ENCODE assay signal across 8 mouse cellular contexts in the genomic region with DNA sequence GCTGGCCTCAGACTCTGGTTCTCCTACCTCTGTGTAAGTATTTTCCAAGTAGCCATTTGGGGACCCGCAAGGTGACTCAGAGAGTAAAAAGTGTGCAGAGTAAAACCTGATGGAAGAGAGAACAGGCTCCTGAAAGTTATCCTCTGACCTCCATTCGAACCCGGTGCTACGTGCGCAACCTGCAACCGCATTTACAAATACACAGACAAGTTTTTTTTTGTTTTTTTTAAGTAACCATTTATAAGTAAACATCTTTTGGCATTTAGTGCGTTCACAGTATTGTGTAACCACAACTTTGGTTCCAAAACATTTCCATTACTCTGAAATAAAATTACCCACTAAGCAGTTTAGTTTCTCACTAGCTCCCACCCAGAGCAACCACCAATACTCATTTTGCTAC. TPM values are rescaled to one million over a fixed set of nuclear protein-coding genes. Genes with fewer than 3 reads are reported as not detected.
DNase-seq lines count a peak whose midpoint lies in the region; ATAC-seq lines count a peak whose summit lies in the region.

No protein-coding gene starts in this region.

- H3K4me1 ChIP-seq in hindbrain, embryonic 14.5 days (replicated peaks; ENCODE audit: control insufficient read depth, insufficient read depth, low read length): peaks cover 16% of the 10 kb centered on the region
- H3K4me1 ChIP-seq in midbrain, embryonic 14.5 days (ENCODE audit: control insufficient read depth, insufficient read depth, low read length): peaks cover 23% of the 10 kb centered on the region

- no peaks in the 10 kb centered on the region for H3K9me3 ChIP-seq in hindbrain, embryonic 14.5 days (ENCODE audit: control insufficient read depth, low read length)
- H3K9me3 ChIP-seq in midbrain, embryonic 14.5 days (ENCODE audit: control insufficient read depth, low read length): no peaks in the 10 kb centered on the region

- no peaks in the 10 kb centered on the region for H3K36me3 ChIP-seq in hindbrain, embryonic 14.5 days (replicated peaks; ENCODE audit: control insufficient read depth, insufficient read depth)
- H3K36me3 ChIP-seq in midbrain, embryonic 14.5 days (ENCODE audit: control insufficient read depth, insufficient read depth, low read length): no peaks in the 10 kb centered on the region

- WGBS in hindbrain, embryonic 14.5 days: 98% methylated on average over 7 of the region's 7 CpGs
- WGBS in midbrain, embryonic 14.5 days: 98% methylated on average over 7 of the region's 7 CpGs

- DNase-seq in kidney, adult 11 months: peak; percentile 17
- DNase-seq in kidney, postnatal 14 days: no peak
- DNase-seq in T-cell, adult 2 months (ENCODE audit: low spot score): peak; percentile 8
- no peak for DNase-seq in hindbrain, embryonic 14.5 days (ENCODE audit: low spot score)
- no peak for DNase-seq in midbrain, embryonic 14.5 days
- no peak for DNase-seq in ovary, postnatal 14 days (ENCODE audit: low spot score)
- no peak for DNase-seq in embryo, embryonic 11 days
- no peak for DNase-seq in layer of hippocampus, adult 18-20 months (ENCODE audit: low spot score in 2 of 2)

- H3K9ac ChIP-seq in hindbrain, embryonic 14.5 days: peak overlapping the region; percentile 99; the same call in 1 of the 2 replicates
- no peak overlapping the region for H3K9ac ChIP-seq in midbrain, embryonic 14.5 days (replicated peaks; ENCODE audit: low read length)

- no peak for ATAC-seq in hindbrain, embryonic 14.5 days (ENCODE audit: low FRiP score)
- ATAC-seq in midbrain, embryonic 14.5 days (ENCODE audit: low FRiP score, low TSS enrichment): no peak

- H3K4me3 ChIP-seq in hindbrain, embryonic 14.5 days (replicated peaks; ENCODE audit: low read length): peak overlapping the region; percentile 92
- H3K4me3 ChIP-seq in midbrain, embryonic 14.5 days (replicated peaks; ENCODE audit: low read depth, low read length): peak overlapping the region; percentile 99

- peak overlapping the region; percentile 57 for H3K4me2 ChIP-seq in hindbrain, embryonic 14.5 days (replicated peaks)
- H3K4me2 ChIP-seq in midbrain, embryonic 14.5 days (ENCODE audit: low read length): peak overlapping the region; percentile 87

- no peak overlapping the region for H3K27ac ChIP-seq in hindbrain, embryonic 14.5 days
- H3K27ac ChIP-seq in midbrain, embryonic 14.5 days (replicated peaks; ENCODE audit: low read depth, low read length): peak overlapping the region; percentile 13; the same call in 1 of the 2 replicates

- no peaks in the 10 kb centered on the region for H3K27me3 ChIP-seq in hindbrain, embryonic 14.5 days (ENCODE audit: control insufficient read depth, insufficient read depth, low read length)
- H3K27me3 ChIP-seq in midbrain, embryonic 14.5 days (ENCODE audit: control insufficient read depth, insufficient read depth, low read length): no peaks in the 10 kb centered on the region

RNA-seq across cellular contexts. Expression of gene Raf1, which starts 1.0 kb away (rescaled TPM):
- 157 and 159 TPM in 2 replicates for polyA plus RNA-seq in hindbrain, embryonic 14.5 days (2014; fragmentation: Nextera tagmentation; extraction: Ambion mirVana)
- polyA plus RNA-seq in midbrain, embryonic 14.5 days (2014; fragmentation: Nextera tagmentation; extraction: Ambion mirVana): 148 and 179 TPM in 2 replicates
- 10 to 100 TPM; 78.5 to 79.3 TPM for total RNA-seq in layer of hippocampus, adult 18-20 months (2021)

Comparison
In these comparisons a context has a peak if more than half of its experiments do, and no peak if none do; other contexts are left out.
1. DNase-seq: peak in kidney, adult 11 months (single experiment) and T-cell, adult 2 months (single experiment); none in kidney, postnatal 14 days (single experiment), hindbrain, embryonic 14.5 days (single experiment), midbrain, embryonic 14.5 days (single experiment), ovary, postnatal 14 days (single experiment), embryo, embryonic 11 days (single experiment) and layer of hippocampus, adult 18-20 months (0 of 2).